Mouse (Mus musculus): Measurements from ENCODE around the gene Cxcr4.

Gene Cxcr4

DNA sequence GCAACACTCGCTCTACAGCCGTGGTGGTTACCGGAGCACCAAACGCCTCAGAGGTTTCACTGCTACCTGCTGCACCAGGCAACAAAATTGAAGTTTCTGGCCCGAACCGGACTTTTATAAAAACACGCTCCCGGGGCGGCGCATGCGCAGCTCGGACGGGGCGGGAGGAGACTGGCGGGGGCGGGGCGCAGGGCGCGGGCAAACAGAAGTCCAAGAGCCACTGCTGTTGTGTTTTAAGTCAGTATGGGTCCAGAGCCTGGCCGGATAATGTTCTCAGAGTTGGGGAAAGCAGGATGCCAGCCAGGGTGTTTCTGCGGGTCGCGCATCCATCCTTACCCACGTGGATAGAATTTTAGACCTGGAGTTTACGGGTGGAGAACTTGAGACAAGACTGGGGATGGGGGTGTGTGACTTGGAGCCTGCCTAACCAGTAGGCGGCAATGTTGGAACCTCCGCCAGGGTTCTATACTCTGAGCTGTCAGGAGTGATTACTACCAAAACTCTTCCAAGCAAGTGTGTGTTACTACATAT lies at the start of gene Cxcr4:
TSS of gene Cxcr4 (minus strand) at position 83 of the 531 bp plus-strand sequence.
- DNase-seq (ENCODE audit: low read depth): peak; percentile 96

DNA sequence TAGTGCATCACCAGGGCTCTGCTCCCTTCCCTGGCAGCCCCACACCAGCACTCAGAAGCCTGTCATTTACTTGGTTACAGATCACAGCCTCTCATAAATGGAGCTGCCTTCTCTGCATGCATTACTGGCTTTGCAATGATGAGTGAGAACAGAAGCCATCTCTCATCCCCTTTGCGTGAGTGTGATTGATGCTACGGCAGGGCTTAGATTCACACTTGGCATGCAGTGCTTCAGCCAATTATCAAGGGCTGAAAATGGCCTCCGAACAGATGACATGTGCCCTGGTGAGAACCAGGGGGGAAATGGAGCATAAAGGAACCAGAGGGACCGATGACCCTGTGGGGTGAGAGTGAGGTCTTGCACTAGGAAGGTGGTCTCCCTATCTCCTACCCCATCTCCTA lies 47.6 kb upstream of the Cxcr4 start:
- no peak for DNase-seq (ENCODE audit: low read depth)

DNA sequence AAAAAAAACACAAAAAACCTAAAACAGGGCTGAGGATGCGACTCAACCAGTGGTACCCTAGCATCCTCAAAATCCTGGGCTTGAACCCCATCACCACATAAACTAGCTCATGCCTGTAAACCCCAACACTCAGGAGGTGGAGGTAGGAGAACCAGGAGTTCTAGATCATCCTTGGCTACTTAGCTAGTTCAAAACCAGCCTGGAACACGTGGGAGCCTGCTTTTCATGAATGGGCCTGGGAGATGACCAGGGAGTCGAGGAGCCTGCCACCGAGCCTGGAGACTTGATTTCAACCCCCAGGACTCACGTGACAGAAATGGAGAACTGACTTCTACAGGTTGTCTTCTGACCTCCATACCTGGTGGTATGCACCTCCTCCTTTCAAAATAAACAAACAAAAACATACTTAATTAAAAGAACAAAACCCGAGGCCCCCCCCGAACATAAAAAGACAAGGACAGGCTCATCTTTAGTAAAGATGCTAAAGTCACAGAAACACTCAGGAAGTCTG lies 45.2 kb upstream of the Cxcr4 start:
- no peak for DNase-seq (ENCODE audit: low read depth)

DNA sequence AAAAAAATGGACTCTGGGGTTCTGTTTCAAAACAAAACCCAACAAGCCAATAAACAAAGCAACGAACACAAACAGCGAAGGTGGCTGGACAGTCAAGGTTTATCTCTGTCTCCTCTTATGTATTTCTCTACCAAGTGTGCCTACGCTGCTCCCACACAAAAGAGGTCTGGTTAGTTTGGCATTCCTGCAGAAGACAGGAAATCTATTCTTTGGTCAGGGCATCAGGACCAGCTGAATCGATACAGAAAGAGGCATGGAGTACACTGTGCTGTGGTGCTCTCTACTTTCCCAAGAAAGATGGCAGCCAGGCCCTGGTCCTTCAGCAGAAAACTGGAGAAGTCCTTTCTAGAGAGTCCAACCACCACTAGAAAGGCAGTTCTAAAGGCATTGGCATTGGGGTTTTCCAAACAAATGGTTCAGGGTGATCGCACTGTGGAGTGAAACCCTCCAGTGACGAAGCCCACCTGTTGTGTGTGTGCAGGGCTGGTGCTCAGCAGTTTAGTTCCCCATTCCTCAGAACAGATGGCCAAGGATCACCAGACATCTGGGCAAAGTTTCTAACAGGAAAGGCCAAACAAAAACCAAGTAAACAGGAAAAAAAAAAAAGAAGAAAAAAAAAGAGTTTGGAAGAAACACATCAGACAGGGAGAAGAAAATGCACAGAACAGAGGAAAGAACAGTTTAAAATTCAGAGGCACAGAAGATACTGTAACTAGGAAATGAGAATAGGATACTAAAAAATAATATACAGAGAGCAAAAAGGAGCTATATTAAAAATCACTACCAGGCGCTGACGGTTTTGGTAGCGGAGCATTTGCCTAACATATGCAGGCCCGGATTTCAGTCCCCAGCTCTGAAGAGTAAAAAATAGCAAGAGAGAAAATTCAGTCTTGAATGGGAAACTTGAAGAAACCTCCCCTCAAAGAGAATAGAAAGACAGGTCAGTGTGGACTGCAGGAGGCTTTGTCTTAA lies 44.5 kb upstream of the Cxcr4 start:
- DNase-seq (ENCODE audit: low read depth): no peak

DNA sequence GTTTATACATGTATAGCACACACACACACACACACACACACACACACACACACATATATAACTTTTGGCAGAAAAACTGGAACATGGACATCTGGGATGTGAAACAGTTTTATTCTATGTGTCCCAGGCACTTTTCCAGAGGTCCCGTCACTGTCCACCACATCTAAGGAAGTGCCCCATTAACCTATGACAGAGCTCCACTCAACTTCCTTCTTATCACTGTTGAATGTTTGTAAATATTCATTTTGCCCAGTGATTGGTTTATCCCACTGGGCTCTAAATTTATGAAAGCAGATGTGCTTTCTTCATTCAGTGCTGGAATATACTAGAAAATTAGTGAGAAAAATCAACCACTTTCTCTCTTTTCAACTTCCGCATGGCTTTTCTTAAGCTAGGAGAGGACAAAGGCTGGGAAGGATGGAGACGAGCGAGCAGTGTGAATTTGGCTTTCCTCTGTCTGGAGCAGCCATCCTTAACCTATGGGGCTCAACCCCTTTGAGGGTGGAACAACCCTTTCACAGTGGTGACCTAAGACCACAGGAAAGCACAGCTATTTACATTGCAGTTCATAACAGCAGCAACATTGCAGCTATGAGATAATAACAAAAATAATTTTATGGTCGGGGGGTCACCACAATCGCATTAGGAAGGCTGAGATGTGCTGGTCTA lies 41.8 kb upstream of the Cxcr4 start:
- no peak for DNase-seq (ENCODE audit: low read depth)

DNA sequence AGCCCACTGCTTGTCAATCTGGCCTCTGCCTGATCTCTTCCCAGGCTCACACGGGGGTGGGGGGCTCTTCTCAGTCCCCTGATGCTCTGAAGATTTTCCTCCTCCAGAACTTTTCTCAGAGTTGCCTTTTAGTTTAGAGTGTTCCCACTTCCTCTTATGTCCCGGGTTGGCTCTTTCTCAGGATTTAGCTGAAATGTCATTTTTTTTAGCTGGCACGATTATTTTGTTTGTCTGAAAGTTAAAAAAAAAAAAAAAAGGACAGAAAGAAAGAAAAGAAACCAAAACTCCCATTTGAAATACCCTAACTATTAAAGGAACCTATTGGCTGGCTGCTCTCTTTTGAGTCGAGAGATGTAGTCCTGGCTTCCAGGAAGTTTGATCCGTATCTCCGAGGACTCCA lies 40.4 kb upstream of the Cxcr4 start:
- DNase-seq (ENCODE audit: low read depth): no peak

DNA sequence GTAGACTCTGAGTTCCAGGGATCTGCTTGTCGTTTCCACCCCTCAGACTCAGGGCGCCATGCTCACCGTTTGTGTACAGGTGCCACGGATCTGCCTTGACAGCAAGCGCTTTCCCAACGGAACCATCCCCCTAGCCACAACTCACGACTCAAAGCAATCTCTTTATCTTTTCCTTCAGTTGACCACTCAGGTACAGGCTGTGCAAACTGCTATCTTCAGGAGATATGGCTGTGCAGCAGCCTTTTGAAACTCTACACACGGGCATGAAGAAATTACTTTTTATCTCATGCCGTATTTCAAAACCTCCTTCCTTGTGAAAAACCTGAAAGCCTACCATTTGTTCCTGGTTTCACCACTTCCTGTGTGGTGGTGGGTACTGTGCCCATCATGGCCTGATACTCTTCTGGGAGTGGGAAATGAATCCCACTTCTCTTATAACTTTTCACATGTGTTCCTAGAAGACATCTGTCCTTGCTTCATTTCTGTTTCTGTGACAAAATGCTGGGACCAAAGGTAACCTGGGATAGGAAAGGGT lies 34.1 kb upstream of the Cxcr4 start:
- no peak for DNase-seq (ENCODE audit: low read depth)

DNA sequence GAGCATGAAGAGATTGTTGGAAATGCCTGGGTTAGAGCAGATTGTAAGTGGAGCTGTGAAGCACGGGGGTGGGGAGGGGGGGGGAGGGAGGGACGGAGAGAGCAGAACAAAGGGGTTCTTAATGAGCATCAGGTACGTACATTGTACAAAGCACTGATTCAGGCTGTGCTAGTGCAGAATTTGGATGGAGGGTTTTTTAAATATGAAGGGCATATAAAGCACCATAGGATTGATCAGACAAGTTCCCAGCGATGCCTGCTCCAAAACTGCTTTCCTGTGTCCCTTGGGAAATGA lies 31.4 kb upstream of the Cxcr4 start:
- no peak for DNase-seq (ENCODE audit: low read depth)

DNA sequence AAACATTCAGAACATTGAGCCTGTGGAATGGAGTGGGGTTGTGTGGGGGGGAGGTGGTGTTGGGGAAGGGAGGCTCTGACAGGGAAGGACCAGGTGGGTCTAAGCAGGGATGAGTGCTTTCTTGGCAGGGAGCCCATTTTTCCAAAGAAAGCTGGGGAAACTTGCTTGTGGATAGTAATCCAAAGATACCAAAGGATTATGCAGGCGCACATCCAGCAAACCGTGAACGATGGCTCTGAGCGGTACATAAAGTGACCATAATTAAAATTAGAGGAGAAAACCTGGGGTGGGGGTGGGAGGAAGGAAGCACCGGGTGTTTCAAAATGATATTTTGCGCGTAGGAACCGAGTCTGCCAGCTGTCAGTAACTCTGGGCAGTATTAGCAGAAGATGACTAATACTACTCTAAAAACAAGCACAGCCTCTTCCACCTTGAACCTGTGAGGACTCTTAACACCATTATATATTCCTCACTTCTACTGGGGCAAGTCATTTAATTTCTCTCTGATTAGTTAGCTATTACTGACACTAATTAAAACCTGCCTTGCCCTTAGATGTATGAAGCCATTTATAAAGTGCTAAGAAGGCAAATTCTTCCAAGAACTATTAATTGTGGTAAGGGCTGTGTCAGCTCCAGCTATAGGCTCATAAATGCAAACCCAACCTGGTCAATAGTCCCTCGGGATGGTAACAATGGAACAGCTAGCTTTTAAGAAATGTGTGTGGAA lies 30.9 kb upstream of the Cxcr4 start:
- DNase-seq (ENCODE audit: low read depth): no peak

DNA sequence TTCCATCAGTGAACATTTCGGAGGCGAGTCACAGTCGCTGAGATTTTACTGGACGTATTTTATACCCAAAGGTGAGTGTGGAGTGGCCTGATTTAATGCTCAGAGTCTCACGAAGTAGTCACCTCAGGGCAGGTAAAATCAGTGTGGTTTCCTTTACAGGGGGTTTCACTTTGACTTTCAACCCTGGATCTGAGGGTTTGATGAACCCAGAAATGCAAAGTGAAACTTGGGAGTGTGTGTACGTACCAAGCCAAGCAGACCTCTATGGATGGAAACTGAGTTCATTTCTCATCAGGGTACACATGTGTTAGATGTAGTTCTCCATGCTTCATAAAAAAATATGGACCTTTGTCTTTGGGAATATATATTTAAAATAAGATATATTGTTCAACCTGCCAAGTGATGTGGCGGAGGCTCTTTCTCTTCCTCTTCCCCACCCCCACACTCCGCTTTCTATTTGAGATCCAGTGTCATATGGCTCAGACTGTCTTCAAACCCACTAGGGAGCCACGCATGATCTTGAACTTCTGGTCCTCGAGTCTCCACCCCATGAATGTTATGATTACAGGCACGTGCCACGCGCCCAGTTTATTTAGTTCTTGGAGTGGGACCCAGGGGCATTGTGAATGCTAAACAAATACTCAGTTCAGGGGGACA lies 25.7 kb upstream of the Cxcr4 start:
- peak; percentile 51 for DNase-seq (ENCODE audit: low read depth)

DNA sequence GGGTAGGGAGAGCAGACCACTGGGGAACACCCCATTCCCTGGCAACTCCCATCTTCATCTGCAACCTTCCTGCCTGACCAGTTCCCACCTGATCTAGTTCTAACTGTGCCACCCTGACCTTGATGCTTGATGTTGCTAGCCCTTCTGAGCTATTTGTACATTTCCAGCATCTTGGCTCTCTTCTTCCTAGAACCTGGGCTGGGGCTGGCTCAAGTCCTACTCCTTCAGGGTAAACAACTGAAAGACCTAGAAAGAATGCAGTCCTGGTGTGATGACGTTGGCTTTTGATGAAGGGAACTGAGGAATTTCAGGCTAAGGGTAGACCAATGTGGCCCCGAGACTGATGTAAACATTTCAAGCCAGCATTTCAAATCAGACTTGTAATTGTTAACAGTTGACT lies 24.5 kb upstream of the Cxcr4 start:
- no peak for DNase-seq (ENCODE audit: low read depth)

DNA sequence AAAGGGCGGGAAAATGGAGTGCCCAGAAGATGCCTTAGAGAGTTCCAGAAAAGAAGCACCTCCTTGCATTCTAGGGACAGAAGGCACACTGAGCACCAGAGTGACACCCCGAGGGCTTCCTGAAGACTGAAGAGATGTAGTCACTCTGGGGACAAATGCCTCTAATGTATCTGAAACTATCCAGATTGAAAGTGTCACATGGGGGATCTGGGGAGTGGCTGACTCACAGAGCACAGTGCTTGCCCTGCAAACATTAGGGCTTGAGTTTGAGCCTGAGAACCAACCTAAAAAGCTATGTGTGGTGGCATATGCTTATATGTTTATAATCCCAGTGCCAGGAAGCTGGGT lies 23.3 kb upstream of the Cxcr4 start:
- DNase-seq (ENCODE audit: low read depth): no peak

DNA sequence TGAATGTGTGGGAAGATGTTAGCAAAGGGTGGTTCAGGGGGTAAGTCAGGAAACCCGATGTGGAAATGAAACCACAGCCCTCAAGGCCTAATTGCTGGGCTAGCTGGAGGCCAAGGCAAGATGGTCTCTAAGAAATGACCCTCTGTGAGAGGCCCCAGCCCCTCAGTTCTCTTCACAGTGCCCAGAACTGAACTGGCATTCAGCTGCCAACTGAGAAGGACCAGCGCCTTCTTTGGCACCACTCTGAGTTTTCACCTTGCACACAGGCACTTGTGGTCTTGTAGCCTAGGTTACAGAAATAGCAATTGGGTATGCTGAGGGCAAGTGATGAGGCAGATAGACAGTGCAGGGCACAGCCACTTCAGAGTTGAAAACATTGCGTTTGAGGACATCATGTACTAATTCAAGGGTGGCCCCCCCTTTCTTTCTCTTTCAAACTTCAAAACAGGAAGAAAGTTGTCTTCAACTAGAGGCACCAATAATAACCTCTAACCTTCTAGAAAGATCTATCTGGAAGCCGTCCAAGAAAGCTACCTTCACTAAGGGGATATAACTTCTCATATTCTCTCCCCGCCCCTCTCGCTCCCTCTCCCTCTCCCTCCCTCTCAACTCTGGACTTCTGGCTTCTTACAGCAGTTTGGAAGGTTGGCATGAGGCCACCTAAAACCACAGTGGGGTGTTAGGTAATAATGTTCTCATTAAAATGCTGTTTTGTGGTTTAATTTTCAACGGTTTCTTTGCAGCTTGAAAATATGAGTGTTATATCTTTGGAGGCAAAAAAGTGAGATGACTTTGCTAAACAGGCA lies 22.8 kb upstream of the Cxcr4 start:
- peak; percentile 96 for DNase-seq (ENCODE audit: low read depth)

DNA sequence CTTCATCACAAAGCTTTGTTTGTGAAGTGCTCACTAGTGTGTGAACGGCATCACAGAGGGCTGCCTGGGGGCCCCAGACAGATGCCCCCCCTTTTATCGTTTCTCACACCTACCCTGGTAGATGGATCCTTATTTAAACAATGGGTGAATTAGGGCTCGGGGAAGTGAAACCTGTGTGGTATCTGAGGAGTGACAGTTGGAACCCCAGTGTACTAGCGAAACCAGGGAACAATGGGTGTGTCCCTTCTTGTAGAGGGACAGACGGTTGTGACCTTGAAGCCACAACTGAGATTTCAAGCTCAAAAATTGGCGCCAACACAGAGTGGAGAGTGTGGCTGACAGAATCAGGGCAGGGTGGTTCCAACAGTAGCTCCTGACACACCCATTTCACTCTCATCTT lies 16.0 kb upstream of the Cxcr4 start:
- DNase-seq (ENCODE audit: low read depth): peak; percentile 45

DNA sequence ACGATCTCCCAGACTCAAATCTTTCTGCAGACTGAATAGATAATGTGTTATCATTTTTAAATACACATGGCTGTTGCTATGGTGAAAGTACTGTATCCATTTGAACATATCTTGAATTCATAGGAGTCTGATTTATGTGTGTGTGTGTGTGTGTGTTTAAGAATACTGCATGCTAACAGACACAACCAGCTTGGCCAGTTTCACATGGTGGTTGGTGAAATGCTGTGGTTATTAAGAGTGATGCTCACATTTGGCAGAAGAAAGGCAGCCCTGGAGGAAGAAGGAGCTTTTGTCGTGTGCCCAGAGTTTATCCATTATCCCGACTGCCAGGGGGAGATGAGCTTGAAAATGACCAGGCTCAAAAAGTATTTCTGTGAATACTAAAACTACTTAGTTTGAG lies 15.3 kb upstream of the Cxcr4 start:
- no peak for DNase-seq (ENCODE audit: low read depth)

DNA sequence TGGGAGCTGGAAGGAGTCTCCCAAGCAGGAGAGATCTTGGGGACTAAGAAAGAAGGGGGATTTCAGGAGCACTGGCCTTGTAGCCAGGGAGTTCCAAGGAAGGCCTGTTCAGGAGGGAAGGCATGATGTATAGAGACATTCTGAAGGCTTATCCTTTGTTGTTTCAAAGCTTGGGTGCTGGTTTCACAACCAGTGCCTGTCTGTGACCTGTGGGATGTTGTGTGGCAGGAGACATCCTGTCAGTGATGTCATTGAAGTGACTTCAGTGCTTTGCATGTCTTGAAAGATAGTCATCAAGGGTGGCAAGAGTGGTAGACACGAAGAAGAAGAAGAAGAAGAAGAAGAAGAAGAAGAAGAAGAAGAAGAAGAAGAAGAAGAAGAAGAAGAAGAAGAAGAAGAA lies 13.7 kb upstream of the Cxcr4 start:
- DNase-seq (ENCODE audit: low read depth): peak; percentile 87

DNA sequence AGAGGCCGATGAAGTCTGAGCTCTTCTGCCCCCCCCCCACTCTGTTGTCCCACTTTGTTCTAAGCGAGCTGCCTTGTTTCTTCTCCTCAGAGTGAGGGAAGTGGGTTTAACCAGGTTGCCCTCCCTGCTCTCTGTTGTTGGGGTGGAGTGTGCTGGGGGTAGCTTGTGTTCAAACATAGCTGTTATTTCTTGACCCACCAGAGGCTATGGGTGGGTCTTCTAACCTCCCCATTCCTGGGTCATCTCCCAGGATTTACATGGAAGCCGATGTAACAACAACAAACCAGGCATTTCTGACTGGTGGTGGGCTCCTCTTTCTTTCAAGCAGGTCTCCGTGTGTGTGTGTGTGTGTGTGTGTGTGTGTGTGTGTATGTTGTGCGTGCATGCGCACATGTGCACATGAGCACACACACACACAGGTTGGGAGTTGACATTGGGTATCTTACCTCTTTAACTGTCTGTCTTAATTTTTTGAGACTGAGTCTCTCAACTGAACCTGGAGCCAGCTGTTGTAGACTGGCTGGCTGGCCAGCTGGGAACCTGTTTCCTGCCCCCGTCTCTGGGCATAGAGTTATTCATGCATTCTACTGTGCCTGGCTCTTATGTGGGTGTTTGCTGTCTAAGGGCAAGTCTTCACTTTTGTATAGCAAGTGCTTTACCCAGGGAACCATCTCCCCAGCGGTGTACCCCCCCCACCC lies 10.7 kb upstream of the Cxcr4 start:
- DNase-seq (ENCODE audit: low read depth): no peak

DNA sequence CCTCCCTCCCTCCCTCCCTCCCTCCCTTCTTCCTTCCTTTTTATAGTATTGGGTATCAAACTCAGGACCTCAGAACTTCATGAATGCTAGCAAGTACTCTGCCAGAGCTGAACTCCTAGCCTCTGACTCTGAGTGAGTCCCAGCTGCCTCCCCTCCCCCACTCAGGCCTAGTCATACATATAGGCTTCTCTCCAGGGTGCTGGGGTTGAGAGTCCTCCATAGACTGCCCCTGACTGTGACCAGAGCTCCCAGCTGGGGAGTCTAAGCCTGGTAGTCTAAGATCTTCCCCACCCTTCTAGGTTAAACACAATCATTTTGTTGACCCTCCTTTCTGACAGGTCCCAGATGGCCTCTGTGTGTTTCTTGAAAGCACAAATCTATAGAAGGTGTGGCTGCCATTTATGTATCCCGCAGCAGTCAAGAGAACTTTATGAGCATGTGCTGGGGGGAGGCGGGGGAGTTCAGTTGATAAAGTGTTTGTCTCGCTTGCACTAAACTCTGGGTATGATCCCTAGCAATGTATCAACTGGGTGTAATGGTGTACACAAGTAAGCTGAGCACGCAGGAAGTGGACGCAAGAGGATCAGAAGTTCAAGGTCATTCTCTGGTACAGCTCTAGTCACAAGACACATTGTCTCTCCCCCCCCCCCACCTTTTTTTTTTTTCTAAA lies 10.1 kb upstream of the Cxcr4 start:
- DNase-seq (ENCODE audit: low read depth): peak; percentile 83

DNA sequence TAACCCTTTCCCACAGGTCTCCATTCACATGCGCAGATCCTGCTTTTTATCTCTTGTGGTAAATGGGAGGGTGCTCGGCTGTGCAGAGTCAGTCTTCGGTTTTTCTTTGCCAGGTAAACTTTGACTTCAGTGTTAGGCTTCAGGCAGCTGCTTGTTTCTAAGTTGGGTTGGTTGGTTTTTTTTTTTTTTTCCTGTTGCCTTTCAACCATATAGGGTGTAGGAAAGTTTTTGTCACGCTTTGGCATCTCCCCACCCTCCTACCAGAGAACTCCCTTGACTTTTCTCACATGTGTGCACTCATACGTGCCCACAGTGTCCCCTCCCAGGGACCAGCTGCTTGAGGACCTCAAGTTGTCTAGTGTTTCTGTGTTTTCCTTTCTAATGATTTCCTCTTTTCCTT lies 9.2 kb upstream of the Cxcr4 start:
- DNase-seq (ENCODE audit: low read depth): peak; percentile 85

DNA sequence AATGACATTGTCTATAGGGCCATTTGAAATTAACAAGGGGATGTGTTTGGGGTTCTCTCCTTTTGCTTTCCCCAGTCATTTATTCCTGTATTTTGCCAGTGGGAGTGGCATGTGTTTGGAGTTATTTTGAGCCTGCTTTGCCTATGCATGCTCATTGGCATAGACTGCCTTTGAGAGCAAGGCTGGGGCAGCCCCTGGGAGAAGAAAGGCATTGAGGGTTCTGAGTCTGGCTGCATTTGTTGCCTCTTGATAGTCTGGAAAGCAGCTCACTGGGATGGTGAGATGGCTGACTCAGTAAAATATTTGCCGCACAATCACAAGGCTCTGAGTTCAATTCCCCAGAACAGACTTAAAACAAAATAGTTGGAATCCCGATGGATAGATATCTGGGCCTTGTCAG lies 8.5 kb upstream of the Cxcr4 start:
- DNase-seq (ENCODE audit: low read depth): no peak

Data from naive thymus-derived CD4-positive, alpha-beta T cell, adult 2 months (primary cell).